Mouse (Mus musculus) cortical plate, adult 2 months (tissue): ENCODE measurements around the gene Ctu1.

ENCODE experiments used
- CTCF ChIP-seq: fragments of 200-500 bp; IDR thresholded peaks from 2 replicates; pipeline ENCODE4 v1.5.1; 2011; ENCODE audit warnings: mild to moderate bottlenecking, control low read depth, low read length; ENCODE audit not compliant: insufficient read depth; ENCODE audit errors: extremely low read depth
- POLR2A ChIP-seq: fragments of 200-500 bp; IDR thresholded peaks from 2 replicates; pipeline ENCODE4 v1.6.1; 2011; ENCODE audit warnings: mild to moderate bottlenecking, low read length, control low read depth; ENCODE audit not compliant: insufficient read depth; ENCODE audit errors: extremely low read depth

- TF ChIP-seq CTCF (no peak), POLR2A (no peak)
Measured at GRCm38 (mm10) chr7:43654519-43654918, 17.3 kb upstream of the Ctu1 start.
